Mouse (Mus musculus) forelimb bud, embryonic 11.5 days (tissue): Measurements from ENCODE around the gene Pml.

ENCODE experiments used
- DNase-seq: peaks from one replicate; pipeline ENCODE4 v3.0.0-alpha.2; 2012; ENCODE audit warnings: low read depth, low spot score

Pml gene

DNA sequence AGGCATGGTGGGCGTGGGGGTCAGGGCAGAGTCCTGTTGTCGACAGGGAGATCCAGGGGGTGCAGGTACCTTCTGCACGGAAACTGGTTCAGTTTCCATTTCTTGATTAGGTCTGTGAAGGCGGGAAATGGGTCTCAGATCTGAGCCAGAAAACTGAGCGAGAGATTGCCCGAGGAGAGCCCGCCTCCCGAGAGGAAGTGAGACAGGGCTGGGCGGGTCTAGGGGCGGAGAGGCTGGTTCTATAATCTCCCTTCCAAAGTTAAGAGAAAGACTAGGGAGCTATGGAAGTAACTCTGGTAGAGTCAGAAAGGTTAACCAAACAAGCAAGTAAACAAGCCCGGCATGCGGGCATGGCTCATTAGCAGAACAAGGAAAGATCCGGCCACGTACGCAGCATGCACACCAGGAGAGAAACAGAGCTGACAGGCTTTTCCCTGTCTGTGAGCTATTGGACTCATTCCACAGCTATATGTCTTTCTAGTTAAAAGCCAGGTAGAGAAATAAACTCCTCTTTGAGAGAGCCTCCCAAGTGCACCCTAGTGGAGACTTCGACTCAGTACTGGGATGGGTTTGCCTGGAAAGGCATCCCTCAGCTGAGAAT lies at the start of gene Pml:
Gene Pml, minus strand, starts transcription at position 195 of the 601 bp plus-strand sequence.
- DNase-seq, result peak; percentile 40

DNA sequence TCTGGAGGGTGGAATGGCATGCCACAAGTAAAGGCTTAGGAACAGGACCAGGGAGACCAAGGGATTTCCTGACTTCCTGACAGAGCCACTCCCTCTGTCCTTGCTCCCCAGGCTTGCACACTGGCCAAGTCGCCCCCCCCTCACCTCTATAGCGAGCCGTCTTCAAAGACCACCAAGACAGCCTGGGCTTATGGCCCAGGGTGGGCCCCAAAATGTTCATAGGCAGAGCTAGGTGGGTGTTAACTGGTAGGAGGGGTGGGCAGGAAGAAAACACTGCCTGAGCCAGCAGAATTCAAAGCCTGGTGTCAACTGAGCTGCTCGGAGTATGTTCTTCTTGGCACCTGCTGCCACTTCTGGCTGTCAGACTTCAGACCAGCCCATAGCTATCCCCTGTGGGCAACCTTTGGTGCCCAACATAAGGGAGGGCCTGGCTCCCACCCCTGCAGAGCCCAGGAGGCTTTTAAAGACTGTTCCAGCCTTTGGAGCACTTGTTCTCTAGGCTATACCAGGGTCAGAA lies 48.4 kb upstream of the Pml start:
- no peak for DNase-seq

DNA sequence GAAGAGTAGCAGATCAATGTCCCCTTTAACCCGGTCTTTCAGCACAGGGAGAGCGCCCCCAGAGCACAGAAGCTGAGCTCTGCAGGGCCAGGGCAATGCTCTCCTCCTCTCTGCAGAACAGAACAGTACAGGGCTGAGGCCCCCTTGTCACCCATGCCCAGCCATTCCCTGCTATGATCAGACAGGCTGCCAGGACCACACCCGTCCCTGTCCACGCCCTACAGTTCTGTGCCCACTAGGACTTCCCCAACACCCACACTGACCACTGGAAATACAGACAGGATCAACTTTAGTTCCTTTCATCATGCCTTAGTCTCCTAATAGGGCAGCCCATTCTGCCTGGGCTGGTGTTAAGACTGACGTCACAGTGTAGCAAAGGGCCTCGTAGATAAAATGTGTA lies 47.5 kb upstream of the Pml start:
- DNase-seq, result no peak

DNA sequence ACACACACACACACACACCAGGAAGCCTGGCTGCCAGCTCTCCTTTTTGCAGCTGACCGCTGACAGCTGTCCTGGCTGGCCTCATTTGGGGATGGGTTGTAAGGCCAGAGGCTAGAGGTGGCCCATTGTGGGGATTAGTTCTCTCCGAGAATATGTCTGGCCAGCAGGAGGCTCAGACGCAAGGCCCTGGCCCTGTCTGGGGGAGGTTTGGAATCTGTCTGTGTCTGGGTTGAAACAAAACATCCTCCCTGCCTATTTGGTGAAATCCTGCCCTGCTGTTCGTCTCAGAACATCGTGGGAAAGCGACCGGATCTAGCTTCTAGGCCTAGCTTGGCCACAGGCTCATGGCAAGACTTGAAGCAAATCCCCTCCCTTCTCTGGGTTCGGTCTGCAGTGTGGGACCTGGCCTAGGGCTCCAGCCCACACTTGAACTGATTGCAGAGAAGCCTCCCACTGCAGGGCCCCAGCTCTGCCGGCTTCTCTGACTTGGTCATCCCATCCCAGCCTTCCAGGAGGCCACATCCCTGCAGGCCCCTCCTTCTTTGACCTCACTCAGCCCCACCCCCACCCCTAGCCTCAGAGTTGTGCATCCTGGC lies 46.3 kb upstream of the Pml start:
- no peak for DNase-seq

DNA sequence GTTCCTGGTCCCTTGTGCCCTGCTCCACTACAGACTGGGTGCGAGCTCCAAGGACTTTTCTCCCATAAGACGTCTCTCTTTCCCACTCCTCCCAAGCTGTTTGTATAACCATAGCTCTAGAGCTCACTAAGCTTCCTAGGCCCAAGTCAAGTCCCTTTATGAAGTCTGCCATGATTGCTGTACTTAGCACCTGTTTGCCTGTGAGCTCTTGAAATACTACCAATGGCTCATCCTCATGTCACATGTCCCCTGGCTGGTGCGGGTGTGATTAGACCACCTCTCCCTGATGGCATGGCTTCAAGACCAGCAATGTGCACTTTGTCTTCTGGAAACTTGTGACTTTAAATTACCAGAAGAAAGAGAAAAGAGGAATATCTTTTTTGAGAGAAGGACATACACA lies 45.8 kb upstream of the Pml start:
- no peak for DNase-seq

DNA sequence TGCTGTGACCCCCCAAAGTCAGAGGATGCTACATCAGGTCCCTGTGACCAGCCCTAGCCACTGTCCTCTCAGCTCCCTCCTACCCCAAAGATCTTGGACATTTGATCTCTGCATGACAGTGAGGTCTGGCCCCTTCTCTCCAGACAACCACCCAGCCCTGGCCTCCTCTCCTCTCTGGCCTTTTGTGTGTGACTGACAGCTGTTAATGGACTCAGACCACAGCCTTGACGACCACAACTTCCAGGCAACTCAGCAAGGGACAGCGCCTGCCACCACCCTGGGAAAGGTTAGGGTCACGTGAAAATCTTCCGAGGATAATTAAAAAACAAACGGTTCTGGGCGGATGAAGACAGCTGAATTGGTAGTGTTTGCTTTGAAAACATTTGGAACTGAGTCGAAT lies 44.9 kb upstream of the Pml start:
- no peak for DNase-seq

DNA sequence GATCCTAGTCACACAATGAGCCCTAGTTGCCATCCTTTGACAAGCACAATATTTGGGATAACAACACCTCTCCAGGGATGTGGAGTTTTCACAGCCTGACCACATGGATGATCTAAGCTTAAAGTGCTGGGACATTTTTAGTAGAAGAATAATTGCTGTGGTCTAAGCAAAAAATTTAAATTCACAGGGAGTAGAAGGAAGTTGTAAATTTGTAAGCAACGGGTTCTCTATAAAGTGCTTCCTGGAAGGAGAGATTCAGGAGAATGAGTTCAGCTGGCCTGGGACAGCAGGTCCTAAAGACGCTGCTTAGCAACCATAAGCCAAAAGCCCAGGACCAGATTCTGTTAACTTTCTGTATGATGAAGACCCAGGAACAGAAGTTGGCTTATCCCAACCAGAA lies 40.3 kb upstream of the Pml start:
- DNase-seq, result no peak

DNA sequence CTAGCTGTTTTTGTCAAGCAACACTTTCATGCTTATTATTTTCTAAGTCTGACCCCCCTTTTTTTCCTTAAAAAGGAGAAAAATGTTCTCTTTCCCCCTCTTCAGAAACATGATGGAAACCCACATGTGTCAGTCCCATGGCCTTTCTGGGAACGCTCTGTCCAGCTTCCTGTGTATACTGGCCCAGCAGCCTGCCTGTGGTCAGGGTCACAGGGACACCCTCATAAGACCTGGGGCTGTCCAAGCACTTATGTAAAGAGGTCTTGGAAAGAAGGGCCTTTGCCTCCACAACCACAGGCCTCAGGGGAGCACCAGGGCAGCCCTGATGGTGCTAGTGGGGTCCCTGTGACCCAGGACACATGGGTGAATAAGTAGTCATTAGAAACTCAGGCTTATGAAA lies 39.5 kb upstream of the Pml start:
- no peak for DNase-seq

DNA sequence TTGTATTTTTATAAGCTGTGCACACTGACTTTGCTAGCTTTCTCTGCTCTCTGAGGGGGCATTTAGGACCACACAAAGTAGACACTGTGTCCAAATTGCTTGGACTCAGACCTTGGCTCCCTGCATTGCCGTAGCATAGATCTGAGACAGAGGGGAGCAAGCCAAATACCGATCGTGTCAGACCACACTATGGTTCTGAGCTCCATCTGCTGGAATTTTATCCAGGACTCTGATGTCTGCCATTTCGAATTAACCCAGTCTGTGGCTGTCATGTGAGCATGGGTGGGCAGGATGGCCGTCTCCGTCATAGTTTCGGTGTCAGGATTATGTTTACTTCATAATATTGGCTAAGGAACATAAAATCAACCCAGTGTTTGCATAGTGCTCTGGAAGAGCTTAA lies 33.8 kb upstream of the Pml start:
- no peak for DNase-seq

DNA sequence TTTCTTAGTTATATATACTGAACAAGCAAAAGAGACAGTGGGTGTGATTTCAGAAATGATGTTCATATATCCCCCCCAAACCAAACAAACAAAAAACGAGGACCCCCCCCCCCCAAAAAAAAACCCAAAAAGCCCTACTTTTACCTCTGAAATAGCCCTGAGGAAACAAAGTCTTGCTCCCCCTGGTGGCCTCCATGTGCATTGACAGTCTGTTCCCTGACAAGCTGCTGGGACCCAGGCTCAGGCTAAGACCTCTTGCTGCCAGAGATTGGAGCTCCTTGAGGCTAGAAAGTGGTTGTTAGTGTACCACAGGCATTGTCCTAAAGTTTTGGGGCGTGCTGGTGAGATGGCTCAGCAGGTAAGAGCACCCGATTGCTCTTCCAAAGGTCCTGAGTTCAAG lies 32.0 kb upstream of the Pml start:
- no peak for DNase-seq

DNA sequence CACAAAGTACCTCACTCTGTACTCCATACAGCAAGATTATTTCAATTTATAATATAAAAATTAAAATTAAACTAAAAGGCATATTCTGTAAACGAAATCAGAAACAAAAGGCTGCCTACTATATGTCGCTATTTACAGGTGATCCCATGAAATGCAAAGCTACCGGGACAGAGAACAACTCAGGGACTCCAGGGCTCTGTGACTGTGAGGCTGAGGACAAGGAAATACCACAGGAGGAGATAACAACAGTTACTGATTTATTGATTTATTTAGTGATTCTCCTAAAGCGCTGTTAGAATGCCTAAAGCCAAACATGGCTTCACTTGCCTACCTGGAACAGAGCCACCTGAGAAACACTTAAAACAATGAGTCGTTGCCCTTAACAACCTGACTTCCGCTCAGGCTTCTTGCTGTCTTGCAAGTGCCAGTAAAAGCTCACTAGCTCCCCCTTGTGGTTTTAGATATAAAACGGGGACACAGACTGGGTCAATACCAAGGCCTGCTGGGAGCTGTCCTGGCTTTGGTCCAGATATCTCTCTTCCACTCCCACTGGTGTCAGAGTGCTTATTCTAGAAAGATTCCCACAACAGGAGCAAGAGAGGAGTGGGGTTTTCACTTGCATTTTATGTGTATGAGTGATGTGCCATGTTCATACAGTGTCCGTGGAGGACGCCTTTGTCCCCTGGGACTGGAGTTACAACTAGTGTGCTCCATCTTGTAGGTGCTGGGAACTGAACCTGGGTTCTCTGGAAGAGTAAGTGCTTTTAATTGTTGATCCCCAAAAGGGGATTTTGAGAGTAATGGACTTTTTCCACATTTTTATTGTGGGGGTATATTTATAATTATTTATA lies 30.9 kb upstream of the Pml start:
- peak; percentile 93 for DNase-seq

DNA sequence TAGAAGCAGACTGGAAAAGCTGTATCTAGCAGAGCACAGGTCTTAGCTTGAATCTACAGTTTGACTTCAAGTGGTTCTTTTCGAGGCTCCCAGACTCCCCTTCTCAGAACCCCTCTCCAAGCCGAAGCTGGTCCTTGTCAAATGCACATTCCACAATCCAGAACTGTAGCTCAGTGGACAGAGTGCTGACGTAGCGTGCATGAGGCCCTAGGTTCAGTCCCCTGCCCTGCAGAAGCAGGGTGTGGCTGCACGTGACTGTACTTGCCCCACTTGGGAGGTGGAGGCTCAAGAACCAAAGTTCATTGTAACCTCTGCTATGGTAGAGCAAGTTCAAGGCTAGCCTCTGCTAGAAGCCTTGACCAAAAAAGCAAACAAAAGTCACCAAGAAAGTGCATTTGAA lies 30.2 kb upstream of the Pml start:
- no peak for DNase-seq

DNA sequence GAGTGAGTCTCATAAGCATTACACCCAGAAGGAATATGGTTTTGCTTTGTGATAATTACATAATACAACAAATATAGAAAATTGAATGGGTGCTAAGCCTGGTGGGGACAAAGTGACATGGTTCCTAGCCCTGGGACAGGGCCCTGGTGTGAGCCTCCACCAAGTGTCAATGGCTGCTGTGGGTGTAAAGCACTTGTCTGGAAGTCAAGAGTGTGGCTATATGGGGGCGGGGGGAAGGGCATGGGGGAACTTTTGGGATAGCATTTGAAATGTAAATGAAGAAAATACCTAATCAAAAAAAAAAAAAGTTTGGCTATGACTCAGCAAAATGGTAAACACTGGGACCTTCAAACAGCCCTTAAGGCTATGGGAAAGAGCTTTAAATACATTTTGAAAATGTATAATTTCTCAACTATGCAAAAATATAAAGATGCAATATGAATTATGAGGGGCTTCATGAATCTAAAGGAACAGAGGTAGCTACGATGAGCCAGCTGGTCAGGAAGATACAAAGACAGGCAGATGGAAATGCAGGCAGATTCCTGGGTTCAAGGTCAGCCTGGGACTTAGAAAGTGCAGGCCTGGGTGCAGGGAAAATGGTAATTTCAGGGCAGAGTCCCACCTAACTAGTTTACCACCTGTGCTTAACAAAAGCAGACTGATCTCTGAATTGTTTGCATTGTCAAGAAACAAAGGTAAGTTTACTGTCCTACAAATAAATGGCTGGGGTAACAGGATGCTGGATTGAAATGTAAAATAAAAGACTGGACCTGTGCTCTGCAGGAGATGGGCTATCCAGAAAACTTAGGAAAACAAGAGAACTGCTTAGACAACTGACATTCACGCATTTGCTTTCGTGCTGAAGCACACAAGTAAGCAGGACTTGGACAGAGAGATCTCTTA lies 29.5 kb upstream of the Pml start:
- DNase-seq, result no peak

DNA sequence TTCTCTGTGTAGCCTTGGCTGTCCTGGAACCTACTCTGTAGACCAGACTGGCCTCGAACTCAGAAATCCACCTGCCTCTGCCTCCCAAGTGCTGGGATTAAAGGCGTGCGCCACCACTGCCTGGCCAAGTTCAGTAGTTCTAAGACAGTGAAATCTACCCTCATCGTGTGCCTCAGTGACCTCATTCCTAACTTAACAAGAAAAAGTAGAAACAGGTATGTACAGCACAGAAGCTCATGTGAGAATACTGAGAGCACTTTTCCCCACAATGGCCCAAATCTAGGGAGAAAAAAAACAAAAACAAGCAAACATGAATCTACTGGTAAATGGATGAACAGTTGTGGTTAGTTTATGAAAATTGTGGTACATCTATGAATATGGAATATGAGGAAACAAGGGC lies 28.7 kb upstream of the Pml start:
- no peak for DNase-seq

DNA sequence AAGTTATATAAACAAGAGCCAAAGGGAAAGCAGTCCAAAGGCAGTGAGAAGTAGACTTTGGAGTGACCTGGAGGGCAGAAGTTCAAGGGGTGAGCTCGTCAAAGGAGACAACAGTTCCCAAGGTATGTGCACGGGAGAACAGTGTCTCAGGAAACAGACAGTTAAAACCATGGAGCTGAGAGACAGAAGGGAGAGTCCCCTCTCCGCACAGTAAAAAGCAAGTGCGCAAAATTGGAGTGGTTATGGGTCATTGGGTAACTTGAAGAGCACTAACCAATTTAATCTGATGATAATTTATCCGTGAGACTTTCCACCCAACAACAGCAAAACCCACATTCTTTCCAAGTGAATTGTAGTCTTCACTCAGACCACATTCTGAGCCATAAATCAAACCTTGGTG lies 26.8 kb upstream of the Pml start:
- DNase-seq, result no peak

DNA sequence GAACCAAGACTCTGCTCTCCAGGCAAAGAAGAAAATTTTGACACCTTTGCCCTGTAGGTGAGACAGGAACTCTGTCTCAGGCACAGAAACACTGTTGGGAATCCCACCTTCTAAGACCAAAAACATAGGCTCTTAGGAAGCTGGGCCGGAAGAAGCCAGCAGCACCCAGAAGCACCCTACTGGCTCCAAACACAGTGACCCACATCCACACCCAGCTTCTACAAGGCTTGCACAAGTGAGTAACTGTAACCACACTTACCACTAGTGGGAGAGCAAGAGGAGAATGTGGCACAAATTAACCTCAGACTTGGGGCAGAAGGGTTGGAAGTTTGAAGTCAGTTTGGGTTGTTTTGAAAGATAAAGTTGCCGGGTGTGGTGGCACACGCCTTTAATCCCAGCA lies 26.2 kb upstream of the Pml start:
- DNase-seq, result no peak

DNA sequence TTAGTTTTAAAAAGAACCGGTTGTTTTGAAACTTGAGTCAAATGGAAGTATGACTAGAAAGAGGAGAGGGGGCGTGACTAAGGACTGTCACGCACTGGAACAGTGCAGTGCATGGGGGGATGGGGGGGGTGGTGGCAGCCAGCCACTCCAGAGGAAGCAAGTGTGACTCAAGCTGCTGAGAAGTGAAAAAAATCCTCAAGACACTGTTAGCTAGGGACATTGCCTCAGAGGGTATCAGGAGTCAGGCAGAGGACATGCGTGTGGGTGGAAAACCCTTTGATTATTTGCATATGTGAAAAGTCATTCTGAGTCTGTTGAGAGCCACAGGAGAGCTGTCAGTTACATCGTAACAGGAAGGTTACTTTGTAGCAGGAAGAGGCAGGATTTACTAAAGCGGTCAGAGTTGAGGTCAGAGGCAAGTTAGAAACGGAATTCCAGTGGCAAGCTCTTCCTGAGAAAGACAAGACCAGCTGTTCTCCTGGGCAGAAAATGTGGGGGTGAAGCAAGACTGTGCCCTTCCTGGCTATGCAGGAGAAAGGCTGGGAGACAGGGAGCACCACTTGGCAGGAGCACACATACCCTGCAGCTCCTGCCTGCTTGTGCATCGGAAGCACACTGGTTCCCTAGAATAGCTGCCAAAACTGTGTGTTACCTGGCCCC lies 25.7 kb upstream of the Pml start:
- no peak for DNase-seq

DNA sequence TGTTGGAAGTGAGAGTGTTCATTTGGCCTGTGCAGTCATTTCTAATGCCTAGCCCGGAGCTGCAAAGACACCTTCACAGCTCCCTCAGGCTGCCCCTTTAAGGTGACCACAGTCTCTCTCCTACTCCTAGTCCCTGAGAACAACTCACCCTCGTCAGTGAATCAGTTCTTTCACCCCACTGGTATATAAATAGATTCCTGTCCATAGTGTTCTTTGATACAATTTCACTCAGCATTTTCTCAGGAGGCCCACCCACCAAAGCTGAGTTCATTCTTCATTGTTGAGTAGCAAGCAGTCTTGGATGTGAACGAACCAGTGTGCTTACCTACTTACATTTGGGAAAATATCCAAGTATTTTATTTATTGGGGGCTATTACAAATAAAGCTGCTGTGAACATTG lies 25.0 kb upstream of the Pml start:
- DNase-seq, result no peak

DNA sequence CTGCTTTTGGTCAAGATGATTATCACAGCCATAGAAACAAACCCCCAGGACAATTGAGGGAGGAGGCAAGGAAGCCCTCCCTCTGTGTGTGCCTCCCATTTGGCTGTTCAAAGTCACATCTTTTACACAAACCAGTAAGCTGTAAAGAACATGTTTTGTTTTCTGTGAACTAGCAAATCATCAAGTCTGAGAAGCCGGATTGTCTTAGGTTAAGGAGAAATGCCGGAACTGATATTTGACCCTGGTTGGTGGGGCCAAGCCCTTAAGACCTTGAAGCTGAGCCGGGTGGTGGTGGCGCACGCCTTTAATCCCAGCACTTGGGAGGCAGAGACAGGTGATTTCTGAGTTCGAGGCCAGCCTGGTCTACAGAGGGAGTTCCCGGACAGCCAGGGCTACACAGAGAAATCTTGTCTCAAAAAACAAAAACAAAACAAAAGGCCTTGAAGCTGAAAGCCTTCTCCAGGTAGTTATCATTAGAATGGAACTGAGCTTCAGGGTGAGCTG lies 24.6 kb upstream of the Pml start:
- no peak for DNase-seq

DNA sequence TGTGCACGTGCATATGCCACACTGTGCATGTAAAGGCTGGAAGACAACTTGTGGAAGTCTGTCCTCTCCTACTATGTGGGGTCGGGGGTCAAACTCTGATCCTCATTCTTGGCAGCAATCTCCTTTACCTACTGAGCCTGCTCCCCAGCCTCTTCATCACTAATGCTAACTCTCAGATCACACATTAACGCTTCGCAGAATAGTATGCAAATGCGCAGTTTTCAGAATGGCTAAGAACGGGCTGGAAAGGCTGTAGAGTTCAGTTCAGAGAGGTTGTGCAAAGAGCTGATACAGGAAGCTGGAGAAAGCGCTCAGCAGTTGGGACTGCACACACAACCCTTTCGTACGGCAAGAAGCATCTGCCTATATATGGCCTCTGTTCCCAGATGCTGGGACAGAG lies 23.3 kb upstream of the Pml start:
- no peak for DNase-seq

DNA sequence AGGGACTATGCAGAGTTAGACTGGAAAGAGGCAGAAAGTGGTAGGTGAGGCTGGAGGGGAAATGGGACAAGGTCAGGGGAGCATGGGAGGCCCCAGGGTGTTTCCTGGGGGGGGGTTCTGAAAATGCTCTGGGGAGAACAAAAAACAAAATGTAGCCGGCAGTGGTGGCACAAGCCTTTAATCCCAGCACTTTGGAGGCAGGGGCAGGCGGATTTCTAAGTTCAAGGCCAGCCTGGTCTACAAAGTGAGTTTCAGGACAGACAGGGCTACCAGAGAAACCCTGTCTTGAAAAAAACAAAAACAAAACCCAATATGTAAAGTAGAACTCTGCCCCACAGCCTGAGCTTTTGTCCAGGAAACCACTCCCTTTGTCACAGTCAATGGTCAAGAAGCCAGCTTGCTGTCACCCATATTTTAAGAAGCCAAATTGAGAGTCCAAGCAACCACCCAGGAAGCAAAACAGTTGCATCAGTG lies 22.5 kb upstream of the Pml start:
- DNase-seq, result no peak
